Mouse (Mus musculus) MEL (cell line): ENCODE results near the gene Lasp1. TPM values are rescaled to one million over a fixed set of nuclear protein-coding genes. Genes with fewer than 3 reads are reported as not detected.

ENCODE experiments used
- DNase-seq: peaks from one replicate; pipeline ENCODE4 v3.0.0; 2011; ENCODE audit warnings: low read depth, low spot score
- H3K27ac ChIP-seq: 2 replicates; pipeline ENCODE4 v1.5.1; 2012; ENCODE audit warnings: low read depth, mild to moderate bottlenecking, control low read depth, low read length, moderate library complexity; ENCODE audit not compliant: control insufficient read depth
- H3K27me3 ChIP-seq, 2 experiments: fragments of 150-350 bp in 1 of 2; sonication (generic) in 1 of 2; 2 replicates each; pipeline ENCODE4 v1.6.1; 2012; ENCODE audit warnings: low read length in 2 of 2, mild to moderate bottlenecking in 2 of 2, improper control_type of control experiment in 1 of 2, moderate library complexity in 1 of 2; ENCODE audit not compliant: insufficient read depth in 2 of 2, control insufficient read depth in 1 of 2
- H3K36me3 ChIP-seq, 2 experiments: 2 replicates each; pipeline ENCODE4 v1.6.1; 2012 to 2014; ENCODE audit warnings: low read length in 2 of 2, improper control_type of control experiment in 1 of 2, inconsistent platforms in 1 of 2, mild to moderate bottlenecking in 1 of 2; ENCODE audit not compliant: insufficient read depth in 2 of 2, control insufficient read depth in 1 of 2
- H3K4me1 ChIP-seq, 2 experiments: fragments of 150-350 bp in 1 of 2; sonication (generic) in 1 of 2; 2 replicates each; pipeline ENCODE4 v1.6.1; 2012; ENCODE audit warnings: low read length in 2 of 2, improper control_type of control experiment in 1 of 2, mild to moderate bottlenecking in 1 of 2; ENCODE audit not compliant: insufficient read depth in 2 of 2, control insufficient read depth in 1 of 2
- H3K4me3 ChIP-seq, 2 experiments: fragments of 150-350 bp in 1 of 2; sonication (generic) in 1 of 2; 2 replicates each; pipeline ENCODE4 v1.5.1; 2012; ENCODE audit warnings: low read depth in 2 of 2, low read length in 2 of 2, mild to moderate bottlenecking in 2 of 2, moderate library complexity in 2 of 2, control low read depth in 1 of 2, improper control_type of control experiment in 1 of 2; ENCODE audit not compliant: control insufficient read depth in 1 of 2, insufficient read depth in 1 of 2
- H3K79me2 ChIP-seq: 2 replicates; pipeline ENCODE4 v1.6.1; 2012; ENCODE audit warnings: mild to moderate bottlenecking, low read length, moderate library complexity; ENCODE audit not compliant: control insufficient read depth, poor library complexity, insufficient read depth
- H3K9ac ChIP-seq: 2 replicates; pipeline ENCODE4 v1.6.1; 2012; ENCODE audit warnings: low read depth, mild to moderate bottlenecking, control low read depth, low read length, moderate library complexity; ENCODE audit not compliant: control insufficient read depth, poor library complexity, severe bottlenecking
- H3K9me3 ChIP-seq: fragments of 150-350 bp; sonication (generic); replicated peaks from 2 replicates; pipeline ENCODE4 v1.6.1; 2012; ENCODE audit warnings: mild to moderate bottlenecking, low read length, improper control_type of control experiment, moderate library complexity; ENCODE audit not compliant: insufficient read depth
- BHLHE40 ChIP-seq: IDR thresholded peaks from 2 replicates; pipeline ENCODE4 v1.6.1; 2012; ENCODE audit warnings: low read depth, mild to moderate bottlenecking, inconsistent platforms, low read length, improper control_type of control experiment, borderline replicate concordance
- CHD1 ChIP-seq: IDR thresholded peaks from 2 replicates; pipeline ENCODE4 v1.6.1; 2012; ENCODE audit warnings: low read depth, mild to moderate bottlenecking, inconsistent platforms, low read length, improper control_type of control experiment
- CHD2 ChIP-seq: IDR thresholded peaks from 2 replicates; pipeline ENCODE4 v1.6.1; 2011; ENCODE audit warnings: low read length, improper control_type of control experiment
- CTCF ChIP-seq, 3 experiments: IDR thresholded peaks in 2 of 3; conservative IDR thresholded peaks in 1 of 3; 2 replicates each; pipeline ENCODE4 v1.5.1; 2011 to 2012; ENCODE audit warnings: low read length in 3 of 3, low read depth in 2 of 3, mild to moderate bottlenecking in 2 of 3, improper control_type of control experiment in 1 of 3, inconsistent platforms in 1 of 3, mixed read lengths in 1 of 3, moderate library complexity in 1 of 3; ENCODE audit not compliant: control insufficient read depth in 1 of 3, insufficient read depth in 1 of 3, poor library complexity in 1 of 3, severe bottlenecking in 1 of 3
- E2F4 ChIP-seq: IDR thresholded peaks from 2 replicates; pipeline ENCODE4 v1.6.1; 2011; ENCODE audit warnings: low read depth, low read length, improper control_type of control experiment, borderline replicate concordance
- ETS1 ChIP-seq: IDR thresholded peaks from 2 replicates; pipeline ENCODE4 v1.6.1; 2012; ENCODE audit warnings: low read depth, mild to moderate bottlenecking, inconsistent platforms, low read length, improper control_type of control experiment, moderate library complexity
- GABPA ChIP-seq: IDR thresholded peaks from 2 replicates; pipeline ENCODE4 v1.6.1; 2012; ENCODE audit warnings: low read depth, mild to moderate bottlenecking, inconsistent platforms, low read length, improper control_type of control experiment, moderate library complexity
- GATA1 ChIP-seq: IDR thresholded peaks from 2 replicates; pipeline ENCODE4 v1.6.1; 2011; ENCODE audit warnings: low read depth, low read length, improper control_type of control experiment
- HCFC1 ChIP-seq: IDR thresholded peaks from 2 replicates; pipeline ENCODE4 v1.6.1; 2012; ENCODE audit warnings: low read depth, mild to moderate bottlenecking, inconsistent platforms, low read length, improper control_type of control experiment, moderate library complexity
- JUND ChIP-seq: IDR thresholded peaks from 2 replicates; pipeline ENCODE4 v1.6.1; 2011; ENCODE audit warnings: low read depth, mild to moderate bottlenecking, improper control_type of control experiment, low read length
- MAX ChIP-seq: IDR thresholded peaks from 2 replicates; pipeline ENCODE4 v1.6.1; 2011; ENCODE audit warnings: low read length, improper control_type of control experiment
- MAZ ChIP-seq: IDR thresholded peaks from 2 replicates; pipeline ENCODE4 v1.6.1; 2012; ENCODE audit warnings: low read depth, mild to moderate bottlenecking, inconsistent platforms, low read length, improper control_type of control experiment
- MEF2A ChIP-seq: IDR thresholded peaks from 2 replicates; pipeline ENCODE4 v1.6.1; 2014; ENCODE audit warnings: low read depth, mild to moderate bottlenecking, inconsistent platforms, low read length, improper control_type of control experiment; ENCODE audit not compliant: poor library complexity, insufficient replicate concordance, severe bottlenecking; ENCODE audit errors: extremely low read depth
- MYB ChIP-seq: IDR thresholded peaks from 2 replicates; pipeline ENCODE4 v1.6.1; 2011; ENCODE audit warnings: mild to moderate bottlenecking, low read depth, low read length, improper control_type of control experiment
- MYC ChIP-seq: IDR thresholded peaks from 2 replicates; pipeline ENCODE4 v1.6.1; 2011; ENCODE audit warnings: low read depth, mild to moderate bottlenecking, low read length, improper control_type of control experiment, moderate library complexity
- NRF1 ChIP-seq: IDR thresholded peaks from 2 replicates; pipeline ENCODE4 v1.6.1; 2014; ENCODE audit warnings: low read depth, mild to moderate bottlenecking, inconsistent platforms, low read length, improper control_type of control experiment, moderate library complexity; ENCODE audit not compliant: poor library complexity, insufficient read depth, severe bottlenecking
- POLR2A ChIP-seq, 2 experiments: IDR thresholded peaks; 2 replicates each; pipeline ENCODE4 v1.6.1; 2011 to 2012; ENCODE audit warnings: low read length in 2 of 2, mild to moderate bottlenecking in 2 of 2, control low read depth in 1 of 2, improper control_type of control experiment in 1 of 2, low read depth in 1 of 2, moderate library complexity in 1 of 2; ENCODE audit not compliant: control insufficient read depth in 1 of 2, insufficient read depth in 1 of 2, poor library complexity in 1 of 2
- POLR2AphosphoS2 ChIP-seq: IDR thresholded peaks from 2 replicates; pipeline ENCODE4 v1.6.1; 2011; ENCODE audit warnings: low read length, improper control_type of control experiment
- POLR2AphosphoS5 ChIP-seq: IDR thresholded peaks from 2 replicates; pipeline ENCODE4 v1.6.1; 2012; ENCODE audit warnings: low read depth, borderline replicate concordance, mild to moderate bottlenecking, inconsistent platforms, low read length, moderate library complexity, mixed read lengths
- RCOR1 ChIP-seq: IDR thresholded peaks from 2 replicates; pipeline ENCODE4 v1.6.1; 2012; ENCODE audit warnings: low read depth, mild to moderate bottlenecking, inconsistent platforms, low read length, improper control_type of control experiment
- SMC3 ChIP-seq: IDR thresholded peaks from 2 replicates; pipeline ENCODE4 v1.6.1; 2011; ENCODE audit warnings: low read depth, low read length, improper control_type of control experiment
- TAL1 ChIP-seq: IDR thresholded peaks from 2 replicates; pipeline ENCODE4 v1.6.1; 2012; ENCODE audit warnings: mild to moderate bottlenecking, inconsistent platforms, low read length, moderate library complexity, mixed read lengths
- TBP ChIP-seq: IDR thresholded peaks from 2 replicates; pipeline ENCODE4 v1.8.0; 2011; ENCODE audit warnings: low read depth, low read length, improper control_type of control experiment
- TCF12 ChIP-seq: IDR thresholded peaks from 2 replicates; pipeline ENCODE4 v1.6.1; 2014; ENCODE audit warnings: low read depth, mild to moderate bottlenecking, inconsistent platforms, low read length, improper control_type of control experiment, moderate library complexity
- UBTF ChIP-seq: IDR thresholded peaks from 2 replicates; pipeline ENCODE4 v1.6.1; 2012; ENCODE audit warnings: low read depth, mild to moderate bottlenecking, inconsistent platforms, low read length, improper control_type of control experiment, moderate library complexity, borderline replicate concordance; ENCODE audit not compliant: insufficient read depth
- USF1 ChIP-seq: IDR thresholded peaks from 2 replicates; pipeline ENCODE4 v1.6.1; 2014; ENCODE audit warnings: low read depth, mild to moderate bottlenecking, inconsistent platforms, low read length, improper control_type of control experiment, moderate library complexity
- ZC3H11A ChIP-seq: IDR thresholded peaks from 2 replicates; pipeline ENCODE4 v1.6.1; 2012; ENCODE audit warnings: low read depth, mild to moderate bottlenecking, inconsistent platforms, low read length, improper control_type of control experiment
- ZKSCAN1 ChIP-seq: IDR thresholded peaks from 2 replicates; pipeline ENCODE4 v1.6.1; 2012; ENCODE audit warnings: low read depth, mild to moderate bottlenecking, inconsistent platforms, low read length, improper control_type of control experiment, moderate library complexity
- ZMIZ1 ChIP-seq: IDR thresholded peaks from 2 replicates; pipeline ENCODE4 v1.6.1; 2012; ENCODE audit warnings: low read depth, mild to moderate bottlenecking, inconsistent platforms, low read length, improper control_type of control experiment, moderate library complexity
- ZNF384 ChIP-seq: IDR thresholded peaks from 2 replicates; pipeline ENCODE4 v1.6.1; 2012; ENCODE audit warnings: low read depth, mild to moderate bottlenecking, inconsistent platforms, low read length, improper control_type of control experiment
- polyA plus RNA-seq, 2 experiments: library from polyadenylated mRNA; stranded (reverse) in 1 of 2; unstranded in 1 of 2; fragments of >175 nt in 1 of 2; fragments of >200 nt in 1 of 2; gene quantifications; 2 replicates each; pipeline versions ENCODE4 v1.2.1 to v1.2.4; 2012; ENCODE audit warnings: low replicate concordance in 2 of 2, low read depth in 1 of 2; ENCODE audit not compliant: insufficient read length in 2 of 2, insufficient read depth in 1 of 2, missing spikeins in 1 of 2
- total RNA-seq: library from RNA; depleted of rRNA; stranded (reverse); fragments of 300-350 nt; gene quantifications from 2 replicates; pipeline ENCODE4 v1.2.3, GENCODE M21; 2012

Lasp1 gene
- total and polyA plus RNA-seq, 3 experiments, result 13.3 to 38.7 TPM; not detected in 1

GRCm38 (mm10) chr11:97781478-97781831 lies 17.3 kb upstream of the Lasp1 start:
- no peak for TF ChIP-seq POLR2A (IDR thresholded peaks at IDR 0.05; ENCODE audit: control insufficient read depth in 1 of 2, insufficient read depth in 1 of 2, low read depth in 1 of 2, low read length in 2 of 2, poor library complexity in 1 of 2)
- no peak for TF ChIP-seq ZMIZ1
- TF ChIP-seq GATA1, result no peak
- TF ChIP-seq ETS1, result no peak
- no peak for TF ChIP-seq E2F4
- no peak for TF ChIP-seq UBTF
- TF ChIP-seq CTCF (IDR thresholded peaks at IDR 0.05 in 2 of 3, conservative IDR thresholded peaks at IDR 0.05 in 1 of 3; ENCODE audit: control insufficient read depth in 1 of 3, insufficient read depth in 1 of 3, low read depth in 2 of 3, low read length in 3 of 3, poor library complexity in 1 of 3, severe bottlenecking in 1 of 3), result no peak
- no peak for TF ChIP-seq RCOR1
- TF ChIP-seq BHLHE40, result no peak
- no peak for TF ChIP-seq MYC
- no peak for TF ChIP-seq ZC3H11A
- peak; percentile 58 for DNase-seq
- H3K36me3 ChIP-seq, result peaks cover 31 to 32% of the 10 kb centered on the region in 2 experiments
- no peaks in the 10 kb centered on the region for H3K9me3 ChIP-seq
- H3K27ac ChIP-seq, result peak overlapping the region; percentile 92
- peaks cover 39% of the 10 kb centered on the region for H3K79me2 ChIP-seq
- H3K4me1 ChIP-seq, result peaks cover 0 to 10% of the 10 kb centered on the region in 2 experiments; a peak in 2 of 4 replicates
- peak overlapping the region; percentile 60 to 99 for H3K4me3 ChIP-seq
- H3K27me3 ChIP-seq, result no peaks in the 10 kb centered on the region
- H3K9ac ChIP-seq, result peak overlapping the region; percentile 99

- Histone ChIP-seq H3K9ac (peak within 1 kb of the TSS; percentile 99), H3K4me1 (peaks cover 0 to 10% of the 10 kb centered on the region in 2 experiments; a peak in 2 of 4 replicates), H3K27me3 (no peaks in the 10 kb centered on the region), H3K9me3 (no peaks in the 10 kb centered on the region), H3K79me2 (peaks cover 39% of the 10 kb centered on the region), H3K27ac (peak within 1 kb of the TSS; percentile 92), H3K36me3 (peaks cover 31 to 32% of the 10 kb centered on the region in 2 experiments), H3K4me3 (peak within 1 kb of the TSS; percentile 65 to 99)
- peak; percentile 100 for DNase-seq
- TF ChIP-seq TBP (peak; percentile 98), NRF1 (peak; percentile 84), SMC3 (no peak), POLR2AphosphoS5 (peak; percentile 90; the same call in 1 of the 2 replicates), CHD1 (no peak), MAX (peak; percentile 97), TCF12 (peak; percentile 89), HCFC1 (peak; percentile 97), ZKSCAN1 (no peak), BHLHE40 (peak; percentile 42; the same call in 1 of the 2 replicates), USF1 (peak; percentile 99), POLR2AphosphoS2 (peak; percentile 97), MEF2A (no peak), JUND (no peak), ZNF384 (no peak), GABPA (no peak), ZC3H11A (no peak), UBTF (no peak), MYB (no peak), GATA1 (no peak), MAZ (peak; percentile 99), CHD2 (no peak), E2F4 (peak; percentile 89), TAL1 (no peak)
These were observed 16.8 kb upstream of the Lasp1 start, which contains the start of gene Rpl23 for GRCm38 (mm10) chr11:97781832-97782563. TSS of gene Rpl23 (minus strand) at chr11:97782437.
